Mouse (Mus musculus): Measurements from ENCODE around the gene Kazald1. TPM values are rescaled to one million over a fixed set of nuclear protein-coding genes. Genes with fewer than 3 reads are reported as not detected.
A peak's percentile ranks its signal among the peaks of the same experiment; 100 is the strongest.

The Kazald1 gene
- polyA plus RNA-seq, 1 experiment from 2014 or later: 4.9 TPM

GRCm38 (mm10) chr19:45114772-45115171 is 39.7 kb downstream of the Kazald1 start:
- Histone ChIP-seq H3K9me3 (ENCODE audit: control insufficient read depth, low read length) (no peaks in the 10 kb centered on the region), H3K27ac (no peak overlapping the region), H3K36me3 (replicated peaks; ENCODE audit: control insufficient read depth, insufficient read depth) (no peaks in the 10 kb centered on the region), H3K27me3 (ENCODE audit: control insufficient read depth, insufficient read depth, low read length) (peaks cover 14% of the 10 kb centered on the region), H3K4me1 (replicated peaks; ENCODE audit: control insufficient read depth, insufficient read depth, low read length) (no peaks in the 10 kb centered on the region; the same call in 1 of the 2 replicates), H3K4me2 (replicated peaks) (no peak overlapping the region), H3K9ac (no peak overlapping the region), H3K4me3 (replicated peaks; ENCODE audit: low read length) (no peak overlapping the region)
- DNase-seq (ENCODE audit: low spot score): no peak
- ATAC-seq (ENCODE audit: low FRiP score): no peak
- 43% methylated on average over 2 of the region's 3 CpGs for WGBS

- H3K4me2 ChIP-seq (replicated peaks): no peak overlapping the region
- ATAC-seq (ENCODE audit: low FRiP score): no peak
- no peak overlapping the region for H3K4me3 ChIP-seq (replicated peaks; ENCODE audit: low read length)
- H3K4me1 ChIP-seq (replicated peaks; ENCODE audit: control insufficient read depth, insufficient read depth, low read length): no peaks in the 10 kb centered on the region; the same call in 1 of the 2 replicates
- H3K36me3 ChIP-seq (replicated peaks; ENCODE audit: control insufficient read depth, insufficient read depth): no peaks in the 10 kb centered on the region
- WGBS: 56% methylated on average over 1 of the region's 1 CpGs
- peaks cover 26% of the 10 kb centered on the region for H3K27me3 ChIP-seq (ENCODE audit: control insufficient read depth, insufficient read depth, low read length)
- no peak overlapping the region for H3K9ac ChIP-seq
- peak; percentile 40 for DNase-seq (ENCODE audit: low spot score)
- no peaks in the 10 kb centered on the region for H3K9me3 ChIP-seq (ENCODE audit: control insufficient read depth, low read length)
- H3K27ac ChIP-seq: no peak overlapping the region
These were observed 41.8 kb downstream of the Kazald1 start for GRCm38 (mm10) chr19:45116798-45117197.

Other genes starting within 250 kb of the Kazald1 start
- 33.1 and 34.8 TPM in 2 replicates for gene Slf2, start 144.1 kb upstream of the Kazald1 start, polyA plus RNA-seq (2014; fragmentation: Nextera tagmentation; extraction: Ambion mirVana)
- 19.4 and 19.5 TPM in 2 replicates for gene Sema4g, start 86.1 kb upstream of the Kazald1 start, polyA plus RNA-seq (2014; fragmentation: Nextera tagmentation; extraction: Ambion mirVana)
- 7.1 and 9.4 TPM in 2 replicates for gene Twnk, start 69.6 kb upstream of the Kazald1 start, polyA plus RNA-seq (2014; fragmentation: Nextera tagmentation; extraction: Ambion mirVana)
- gene Mrpl43, start 68.8 kb upstream of the Kazald1 start, polyA plus RNA-seq (2014; fragmentation: Nextera tagmentation; extraction: Ambion mirVana): 75.8 and 85.4 TPM in 2 replicates
- 18.8 and 20.1 TPM in 2 replicates for gene Lzts2, start 60.8 kb upstream of the Kazald1 start, polyA plus RNA-seq (2014; fragmentation: Nextera tagmentation; extraction: Ambion mirVana)
- 2.5 and 2.9 TPM in 2 replicates for gene Pdzd7, start 29.5 kb upstream of the Kazald1 start, polyA plus RNA-seq (2014; fragmentation: Nextera tagmentation; extraction: Ambion mirVana)
- gene Sfxn3, start 27.7 kb upstream of the Kazald1 start, polyA plus RNA-seq (2014; fragmentation: Nextera tagmentation; extraction: Ambion mirVana): 67.8 and 77.0 TPM in 2 replicates
- 1.7 and 3.4 TPM in 2 replicates for gene Tlx1, start 75.4 kb downstream of the Kazald1 start, polyA plus RNA-seq (2014; fragmentation: Nextera tagmentation; extraction: Ambion mirVana)
- gene Lbx1, start 160.6 kb downstream of the Kazald1 start, polyA plus RNA-seq (2014; fragmentation: Nextera tagmentation; extraction: Ambion mirVana): 18.5 and 20.4 TPM in 2 replicates